In the genomic region with DNA sequence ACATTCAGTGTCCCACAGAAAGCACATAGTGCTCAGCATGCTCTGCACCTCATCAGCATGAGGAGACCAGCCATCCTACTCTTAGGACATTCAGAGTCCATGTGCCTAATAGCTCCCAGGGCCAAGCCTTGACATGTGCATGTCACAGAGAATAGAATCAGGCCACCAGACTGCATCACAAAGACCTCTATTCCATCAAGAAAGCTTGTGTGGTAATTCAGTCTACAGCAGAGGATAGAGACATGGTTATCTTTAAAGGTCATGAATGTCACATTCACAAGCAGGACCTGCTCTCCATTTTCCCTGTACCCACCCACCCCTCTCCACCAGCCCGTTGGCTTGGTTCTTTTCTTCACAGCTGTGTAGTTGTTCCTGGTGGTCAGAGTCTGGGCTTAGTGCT, we compare ENCODE assay signal across 24 mouse cellular contexts. TPM values are rescaled to one million over a fixed set of nuclear protein-coding genes. Genes with fewer than 3 reads are reported as not detected.
"Had no signal": no experiment of that assay in that cellular context is flagged by ENCODE, and none has a peak within 500 bp of the region (broad histone marks: within the 10 kb centered on the region; RNA-seq: fewer than 3 reads in every experiment).

A gene (minus strand): TSS at position 101 of the 400 bp plus-strand sequence.

RNA-seq across cellular contexts. Expression of the gene that starts here (rescaled TPM):
- total RNA-seq: heart, postnatal 10 days; heart, postnatal 14 days; heart, postnatal 25 days; heart, postnatal 4 days; hematopoietic stem cell, adult 5-6 weeks; hindbrain, postnatal 0 days; layer of hippocampus, adult 2 months; layer of hippocampus, adult 8-10 months had no signal
- polyA plus RNA-seq: heart, embryonic 11.5 days; heart, embryonic 14.5 days; heart, embryonic 15.5 days; heart, embryonic 16.5 days; heart, postnatal 0 days; hindbrain, embryonic 10.5 days; hindbrain, embryonic 11.5 days; hindbrain, embryonic 13.5 days; hindbrain, postnatal 0 days; inflammation-experienced regulatory T-cells, adult 6 months; intestine, embryonic 14.5 days; intestine, embryonic 15.5 days; intestine, embryonic 16.5 days; intestine, postnatal 0 days; kidney, embryonic 14.5 days; kidney, embryonic 15.5 days; kidney, embryonic 16.5 days had no signal
